Mouse (Mus musculus) spleen, adult 2 months (tissue): ENCODE data around the gene Tbx15.

Experiments used
- CTCF ChIP-seq: fragments of 200-500 bp; IDR thresholded peaks from 2 replicates; pipeline ENCODE4 v1.5.1; 2011; ENCODE audit warnings: mild to moderate bottlenecking, inconsistent platforms; ENCODE audit not compliant: insufficient read depth, insufficient read length, insufficient replicate concordance; ENCODE audit errors: extremely low read depth
- POLR2A ChIP-seq: fragments of 200-500 bp; IDR thresholded peaks from 2 replicates; pipeline ENCODE4 v1.6.1; 2011; ENCODE audit warnings: low read depth, low read length, inconsistent platforms

- TF ChIP-seq POLR2A (no peak), CTCF (no peak)
Observed at GRCm38 (mm10) chr3:99233393-99234318, 6.5 kb upstream of the Tbx15 start.
